Mouse (Mus musculus) hindbrain, embryonic 13.5 days (tissue): ENCODE data around the gene Ythdc1. TPM values are rescaled to one million over a fixed set of nuclear protein-coding genes. Genes with fewer than 3 reads are reported as not detected.

Experiments
- polyA plus RNA-seq: library from polyadenylated mRNA; unstranded; fragments of >200 nt; fragmentation: Nextera tagmentation; extraction: Ambion mirVana; gene quantifications from 2 replicates; pipeline ENCODE4 v1.2.1, GENCODE M21; 2015

Gene Ythdc1
- polyA plus RNA-seq, 1 experiment from 2014 or later, result 42.4 TPM

Other genes starting within 250 kb of the Ythdc1 start
- gene Tmprss11f, start 171.8 kb upstream of the Ythdc1 start, polyA plus RNA-seq, result not detected in 2 replicates
- gene Tmprss11b, start 127.9 kb upstream of the Ythdc1 start, polyA plus RNA-seq, result not detected in 2 replicates
- gene Tmprss11e, start 58.4 kb upstream of the Ythdc1 start, polyA plus RNA-seq, result not detected in 2 replicates
- gene Ugt2b34, start 102.7 kb downstream of the Ythdc1 start, polyA plus RNA-seq, result 0.08 TPM in 1 of 2 replicates, not detected in the other
- not detected in 2 replicates for gene Ugt2b1, start 122.3 kb downstream of the Ythdc1 start, polyA plus RNA-seq
- not detected in 2 replicates for gene Ugt2b35, start 196.6 kb downstream of the Ythdc1 start, polyA plus RNA-seq